15 mouse cellular contexts compared by ENCODE assay signal in genomic region chr9:65386373-65387140, GRCm38 (mm10). TPM values are rescaled to one million over a fixed set of nuclear protein-coding genes. Genes with fewer than 3 reads are reported as not detected.
DNase-seq lines count a peak whose midpoint lies in the region; ATAC-seq and TF ChIP-seq lines count a peak whose summit lies in the region.
"Had no signal": no experiment of that assay in that cellular context is flagged by ENCODE, and none has a peak within 500 bp of the region (broad histone marks: within the 10 kb centered on the region; RNA-seq: fewer than 3 reads in every experiment).

No protein-coding gene starts in this region.

- no peak overlapping the region for H3K27ac ChIP-seq in intestine, postnatal 0 days (ENCODE audit: low read depth, low read length)
- no peak overlapping the region for H3K27ac ChIP-seq in hindbrain, embryonic 14.5 days
- H3K27ac ChIP-seq: forebrain, embryonic 13.5 days; hindbrain, embryonic 15.5 days; left cerebral cortex, adult 2 months; macrophage had no signal

- no peaks in the 10 kb centered on the region for H3K9me3 ChIP-seq in E14TG2a.4 (ENCODE audit: low read length)
- H3K9me3 ChIP-seq in intestine, postnatal 0 days (ENCODE audit: control insufficient read depth) = no peaks in the 10 kb centered on the region
- no peaks in the 10 kb centered on the region for H3K9me3 ChIP-seq in hindbrain, embryonic 14.5 days (ENCODE audit: control insufficient read depth, low read length)
- H3K9me3 ChIP-seq: forebrain, embryonic 13.5 days; hindbrain, embryonic 15.5 days had no signal

- H3K27me3 ChIP-seq in E14TG2a.4 (ENCODE audit: insufficient read depth, low read length) = peaks cover 60% of the 10 kb centered on the region
- H3K27me3 ChIP-seq in intestine, postnatal 0 days (replicated peaks; ENCODE audit: control insufficient read depth, insufficient read depth, low read length) = peaks cover 18% of the 10 kb centered on the region
- H3K27me3 ChIP-seq in hindbrain, embryonic 14.5 days (ENCODE audit: control insufficient read depth, insufficient read depth, low read length) = peaks cover 19% of the 10 kb centered on the region

- DNase-seq in ZHBTc4 (ENCODE audit: low read depth, low spot score) = peak; percentile 22
- peak; percentile 82 for DNase-seq in lung, postnatal 10 days
- DNase-seq in thymus, postnatal 25 days = no peak
- DNase-seq in hindbrain, embryonic 14.5 days (ENCODE audit: low spot score) = no peak
- DNase-seq: adrenal gland, adult 2 months; heart, adult 18-20 months; thymus, postnatal 14 days had no signal

- H3K4me3 ChIP-seq in E14TG2a.4 (replicated peaks; ENCODE audit: low read length) = no peak overlapping the region
- H3K4me3 ChIP-seq in intestine, postnatal 0 days (ENCODE audit: low read depth, low read length) = no peak overlapping the region
- no peak overlapping the region for H3K4me3 ChIP-seq in hindbrain, embryonic 14.5 days (replicated peaks; ENCODE audit: low read length)
- H3K4me3 ChIP-seq: forebrain, embryonic 13.5 days; hindbrain, embryonic 15.5 days; left cerebral cortex, adult 2 months had no signal

- no peak overlapping the region for H3K9ac ChIP-seq in intestine, postnatal 0 days (ENCODE audit: low read depth, low read length)
- H3K9ac ChIP-seq in hindbrain, embryonic 14.5 days = no peak overlapping the region
- H3K9ac ChIP-seq: forebrain, embryonic 13.5 days; hindbrain, embryonic 15.5 days had no signal

- ATAC-seq in intestine, postnatal 0 days = no peak
- ATAC-seq in hindbrain, embryonic 14.5 days (ENCODE audit: low FRiP score) = no peak
- no peak for ATAC-seq in activated CD4-positive, CD25-positive, alpha-beta regulatory T cell, adult 4 months
- ATAC-seq: forebrain, embryonic 13.5 days had no signal

- H3K36me3 ChIP-seq in E14TG2a.4 (ENCODE audit: insufficient read depth, low read length) = no peaks in the 10 kb centered on the region
- H3K36me3 ChIP-seq in intestine, postnatal 0 days (ENCODE audit: control insufficient read depth, insufficient read depth) = no peaks in the 10 kb centered on the region
- H3K36me3 ChIP-seq in hindbrain, embryonic 14.5 days (replicated peaks; ENCODE audit: control insufficient read depth, insufficient read depth) = no peaks in the 10 kb centered on the region
- H3K36me3 ChIP-seq: G1E; hindbrain, embryonic 15.5 days had no signal

- H3K4me2 ChIP-seq in intestine, postnatal 0 days (replicated peaks; ENCODE audit: low read depth) = no peak overlapping the region
- H3K4me2 ChIP-seq in hindbrain, embryonic 14.5 days (replicated peaks) = no peak overlapping the region
- H3K4me2 ChIP-seq: forebrain, embryonic 13.5 days; hindbrain, embryonic 15.5 days had no signal

- H3K4me1 ChIP-seq in E14TG2a.4 (replicated peaks; ENCODE audit: low read depth, low read length) = peaks cover 13% of the 10 kb centered on the region
- no peaks in the 10 kb centered on the region for H3K4me1 ChIP-seq in intestine, postnatal 0 days (replicated peaks; ENCODE audit: control insufficient read depth, insufficient read depth, low read length)
- H3K4me1 ChIP-seq in hindbrain, embryonic 14.5 days (replicated peaks; ENCODE audit: control insufficient read depth, insufficient read depth, low read length) = 0 out of 2 replicates have a peak, but pooled peaks cover 3% of the 10 kb centered on the region

- peak; percentile 5; the same call in 1 of the 2 replicates for TF ChIP-seq CTCF in E14TG2a.4 (conservative IDR thresholded peaks at IDR 0.05; ENCODE audit: low read length)
- TF ChIP-seq CTCF in intestine, postnatal 0 days (IDR thresholded peaks at IDR 0.05; ENCODE audit: low read depth) = peak; percentile 58

- WGBS in intestine, postnatal 0 days = 31% methylated on average over 8 of the region's 8 CpGs
- WGBS in hindbrain, embryonic 14.5 days = 36% methylated on average over 8 of the region's 8 CpGs

RNA-seq across cellular contexts. Expression of gene Kbtbd13, which starts 4.9 kb away (rescaled TPM):
- 3.9 and 5.0 TPM in 2 replicates for polyA plus RNA-seq in intestine, postnatal 0 days (2015; fragmentation: Nextera tagmentation; extraction: Ambion mirVana)
- polyA plus RNA-seq in hindbrain, embryonic 14.5 days (2014; fragmentation: Nextera tagmentation; extraction: Ambion mirVana) = 0.52 and 0.70 TPM in 2 replicates
- not detected for polyA plus RNA-seq in activated CD4-positive, CD25-positive, alpha-beta regulatory T cell, adult 4 months (2017; shearing (Covaris generic))
- polyA plus RNA-seq: G1E, macrophage had no signal

RNA-seq across cellular contexts. Expression of gene Rasl12, which starts 11.7 kb away (rescaled TPM):
- 5.4 and 6.2 TPM in 2 replicates for polyA plus RNA-seq in intestine, postnatal 0 days (2015; fragmentation: Nextera tagmentation; extraction: Ambion mirVana)
- 7.6 and 7.9 TPM in 2 replicates for polyA plus RNA-seq in hindbrain, embryonic 14.5 days (2014; fragmentation: Nextera tagmentation; extraction: Ambion mirVana)
- under 1 TPM in 1 of 2 experiments, not detected in 1; 0.19 TPM for polyA plus RNA-seq in activated CD4-positive, CD25-positive, alpha-beta regulatory T cell, adult 4 months (2017; shearing (Covaris generic))
- polyA plus RNA-seq: G1E, macrophage had no signal

RNA-seq across cellular contexts. Expression of gene Ubap1l, which starts 25.7 kb away (rescaled TPM):
- 0.14 and 0.21 TPM in 2 replicates for polyA plus RNA-seq in intestine, postnatal 0 days (2015; fragmentation: Nextera tagmentation; extraction: Ambion mirVana)
- 2.8 and 4.2 TPM in 2 replicates for polyA plus RNA-seq in hindbrain, embryonic 14.5 days (2014; fragmentation: Nextera tagmentation; extraction: Ambion mirVana)
- polyA plus RNA-seq in activated CD4-positive, CD25-positive, alpha-beta regulatory T cell, adult 4 months (2017; shearing (Covaris generic)) = not detected
- polyA plus RNA-seq: macrophage had no signal

RNA-seq across cellular contexts. Expression of gene Slc51b, which starts 36.2 kb away (rescaled TPM):
- polyA plus RNA-seq in intestine, postnatal 0 days (2015; fragmentation: Nextera tagmentation; extraction: Ambion mirVana) = 261 and 305 TPM in 2 replicates
- polyA plus RNA-seq in hindbrain, embryonic 14.5 days (2014; fragmentation: Nextera tagmentation; extraction: Ambion mirVana) = not detected in 2 replicates
- not detected for polyA plus RNA-seq in activated CD4-positive, CD25-positive, alpha-beta regulatory T cell, adult 4 months (2017; shearing (Covaris generic))
- polyA plus RNA-seq: adrenal gland, adult 2 months; forebrain, embryonic 13.5 days; G1E; hindbrain, embryonic 15.5 days; macrophage had no signal

RNA-seq across cellular contexts. Expression of gene Pdcd7, which starts 40.7 kb away (rescaled TPM):
- 6.5 and 7.7 TPM in 2 replicates for polyA plus RNA-seq in intestine, postnatal 0 days (2015; fragmentation: Nextera tagmentation; extraction: Ambion mirVana)
- polyA plus RNA-seq in hindbrain, embryonic 14.5 days (2014; fragmentation: Nextera tagmentation; extraction: Ambion mirVana) = 10.7 and 13.3 TPM in 2 replicates
- 1 to 10 TPM; 4.1 to 5.0 TPM for polyA plus RNA-seq in activated CD4-positive, CD25-positive, alpha-beta regulatory T cell, adult 4 months (2017; shearing (Covaris generic))

Comparison
In these comparisons a context has a peak if more than half of its experiments do, and no peak if none do; other contexts are left out.
1. DNase-seq: peak in ZHBTc4 (single experiment) and lung, postnatal 10 days (single experiment); none in thymus, postnatal 25 days (single experiment) and hindbrain, embryonic 14.5 days (single experiment).